Mouse (Mus musculus) testis, adult 2 months (tissue): ENCODE measurements at regions not wholly inside any gene's neighbourhood (a gene's known extent, or its start where the extent isn't known, plus 50 kb on each side); places are given as distances from the start of the nearest gene placed in this dataset.

Source experiments
- CTCF ChIP-seq: fragments of 200-500 bp; IDR thresholded peaks from 2 replicates; pipeline ENCODE4 v1.5.1; 2012; ENCODE audit warnings: low read depth, mild to moderate bottlenecking, inconsistent platforms, low read length, moderate library complexity; ENCODE audit not compliant: control insufficient read depth, insufficient read depth, insufficient replicate concordance
- POLR2A ChIP-seq: fragments of 200-500 bp; IDR thresholded peaks from 2 replicates; pipeline ENCODE4 v1.6.1; 2012; ENCODE audit warnings: low read depth, mild to moderate bottlenecking, inconsistent platforms, low read length, moderate library complexity; ENCODE audit not compliant: control insufficient read depth

- TF ChIP-seq CTCF = peak; percentile 31; the same call in 1 of the 2 replicates
- no peak for TF ChIP-seq POLR2A
These were observed 122.3 kb downstream of the Kctd15 start for GRCm38 (mm10) chr7:34534241-34534640.
